Mouse (Mus musculus) olfactory bulb, adult 2 months (tissue): Measurements from ENCODE around the gene Rabl3.

Experiments
- CTCF ChIP-seq: fragments of 200-500 bp; IDR thresholded peaks from 2 replicates; pipeline ENCODE4 v1.5.1; 2012; ENCODE audit warnings: low read depth, mild to moderate bottlenecking, low read length, moderate library complexity; ENCODE audit not compliant: insufficient read depth
- POLR2A ChIP-seq: fragments of 200-500 bp; IDR thresholded peaks from 2 replicates; pipeline ENCODE4 v1.6.1; 2012; ENCODE audit warnings: mild to moderate bottlenecking, low read depth, low read length, moderate library complexity; ENCODE audit not compliant: insufficient read depth

- TF ChIP-seq POLR2A = no peak
- TF ChIP-seq CTCF = no peak
These were observed 460 bp upstream of the Rabl3 start for GRCm38 (mm10) chr16:37539240-37539610.
